Mouse (Mus musculus) testis, adult 2 months (tissue): ENCODE data around the gene Fam71e2. TPM values are rescaled to one million over a fixed set of nuclear protein-coding genes. Genes with fewer than 3 reads are reported as not detected.

ENCODE experiments used
- H3K27ac ChIP-seq: fragments of 200-500 bp; 2 replicates; pipeline ENCODE4 v1.5.1; 2012; ENCODE audit warnings: low read depth, low read length; ENCODE audit not compliant: control insufficient read depth, insufficient read depth
- H3K27me3 ChIP-seq: fragments of 200-500 bp; 2 replicates; pipeline ENCODE4 v1.6.1; 2012; ENCODE audit warnings: mild to moderate bottlenecking, low read length, moderate library complexity; ENCODE audit not compliant: control insufficient read depth, insufficient read depth
- H3K36me3 ChIP-seq: fragments of 200-500 bp; 2 replicates; pipeline ENCODE4 v1.6.1; 2012; ENCODE audit warnings: mild to moderate bottlenecking, low read length; ENCODE audit not compliant: control insufficient read depth, insufficient read depth
- H3K4me1 ChIP-seq: fragments of 200-500 bp; 2 replicates; pipeline ENCODE4 v1.6.1; 2012; ENCODE audit warnings: low read length; ENCODE audit not compliant: control insufficient read depth, insufficient read depth
- H3K4me3 ChIP-seq: fragments of 200-500 bp; 2 replicates; pipeline ENCODE4 v1.5.1; 2012; ENCODE audit warnings: low read depth, mild to moderate bottlenecking, low read length, moderate library complexity, mixed read lengths; ENCODE audit not compliant: control insufficient read depth
- CTCF ChIP-seq: fragments of 200-500 bp; IDR thresholded peaks from 2 replicates; pipeline ENCODE4 v1.5.1; 2012; ENCODE audit warnings: low read depth, mild to moderate bottlenecking, inconsistent platforms, low read length, moderate library complexity; ENCODE audit not compliant: control insufficient read depth, insufficient read depth, insufficient replicate concordance
- POLR2A ChIP-seq: fragments of 200-500 bp; IDR thresholded peaks from 2 replicates; pipeline ENCODE4 v1.6.1; 2012; ENCODE audit warnings: low read depth, mild to moderate bottlenecking, inconsistent platforms, low read length, moderate library complexity; ENCODE audit not compliant: control insufficient read depth
- polyA plus RNA-seq: library from polyadenylated mRNA; depleted of rRNA; stranded (reverse); fragments of >200 nt; gene quantifications from 2 replicates; pipeline ENCODE4 v1.2.3, GENCODE M21; 2012; rRNA removed

Fam71e2 gene
- polyA plus RNA-seq, 1 experiment, result 358 TPM

DNA sequence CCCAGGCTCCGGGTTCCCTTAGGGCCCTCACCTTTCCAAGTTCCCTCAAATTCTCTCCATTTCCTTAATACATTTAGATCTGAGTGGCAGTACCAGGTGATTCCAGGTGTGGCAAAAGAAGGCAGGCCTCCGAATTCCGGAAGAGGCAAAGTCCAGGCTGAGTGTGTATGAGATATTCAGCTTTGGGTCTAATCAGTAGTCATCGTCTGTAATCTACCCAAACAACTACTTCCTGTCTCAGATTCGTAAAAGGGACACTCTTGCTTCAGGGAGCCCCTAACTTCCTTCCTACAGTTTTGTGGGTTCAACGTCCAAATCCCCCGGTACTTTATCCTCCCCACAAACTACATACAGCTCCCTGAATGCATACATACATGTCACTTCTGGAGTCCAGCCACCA lies 45.9 kb downstream of the Fam71e2 start, which contains the start of gene Tmem150b:
Tmem150b (minus strand) TSS at position 81 of the 400 bp plus-strand sequence.
- TF ChIP-seq CTCF, result no peak
- no peak for TF ChIP-seq POLR2A
- Histone ChIP-seq H3K27me3 (no peaks in the 10 kb centered on the region), H3K36me3 (no peaks in the 10 kb centered on the region), H3K4me3 (no peak within 1 kb of the TSS), H3K27ac (no peak within 1 kb of the TSS), H3K4me1 (peaks cover 5% of the 10 kb centered on the region)

- Histone ChIP-seq H3K27me3 (no peaks in the 10 kb centered on the region), H3K4me1 (peaks cover 5% of the 10 kb centered on the region), H3K27ac (no peak overlapping the region), H3K4me3 (no peak overlapping the region), H3K36me3 (no peaks in the 10 kb centered on the region)
- TF ChIP-seq CTCF (no peak), POLR2A (no peak)
These were observed 46.7 kb downstream of the Fam71e2 start for GRCm38 (mm10) chr7:4724359-4724758.

DNA sequence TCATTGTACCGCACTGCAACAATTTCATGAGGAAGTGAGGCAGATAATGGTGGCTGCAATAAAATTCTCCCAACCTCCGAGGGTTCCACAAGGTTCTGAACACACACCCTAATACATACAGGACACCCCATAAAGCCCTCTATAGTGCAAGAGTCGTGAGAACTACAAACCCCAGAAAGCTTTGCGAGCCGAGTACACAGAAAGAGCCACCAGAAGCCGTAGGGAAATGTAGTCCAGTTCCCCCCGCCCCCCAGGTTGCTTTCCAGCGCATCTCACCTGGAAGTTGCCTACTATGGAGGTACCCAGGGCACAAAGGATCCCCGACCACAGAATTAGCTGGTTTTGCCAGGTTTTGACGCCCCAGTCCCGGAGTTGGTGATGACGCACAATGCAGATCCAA lies 47.6 kb downstream of the Fam71e2 start:
- Histone ChIP-seq H3K4me3 (peak overlapping the region; percentile 63), H3K27ac (no peak overlapping the region), H3K4me1 (peaks cover 5% of the 10 kb centered on the region), H3K27me3 (no peaks in the 10 kb centered on the region), H3K36me3 (no peaks in the 10 kb centered on the region)
- no peak for TF ChIP-seq POLR2A
- TF ChIP-seq CTCF, result no peak

DNA sequence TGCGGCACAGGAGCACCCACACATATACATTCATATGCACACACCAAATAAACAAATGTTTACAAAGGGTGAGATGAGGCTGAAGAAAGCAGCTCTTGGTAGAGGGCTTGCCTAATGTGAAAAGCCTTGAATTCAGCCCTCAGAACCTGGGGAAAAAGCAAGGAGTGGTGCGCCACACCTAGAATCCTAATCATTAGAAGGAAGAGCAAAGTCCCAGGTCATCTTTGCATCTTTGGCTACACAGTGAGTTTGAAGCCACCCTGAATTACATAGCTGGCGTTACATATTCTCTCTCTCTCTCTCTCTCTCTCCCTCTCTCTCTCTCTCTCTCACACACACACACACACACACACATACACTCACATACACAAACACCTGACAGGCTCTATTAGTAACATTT lies 51.8 kb downstream of the Fam71e2 start:
- Histone ChIP-seq H3K36me3 (no peaks in the 10 kb centered on the region), H3K4me3 (no peak overlapping the region), H3K27me3 (no peaks in the 10 kb centered on the region), H3K4me1 (peaks cover 5% of the 10 kb centered on the region), H3K27ac (no peak overlapping the region)
- TF ChIP-seq CTCF, result no peak
- no peak for TF ChIP-seq POLR2A

GRCm38 (mm10) chr7:4716955-4717354 lies 54.1 kb downstream of the Fam71e2 start:
- no peaks in the 10 kb centered on the region for H3K27me3 ChIP-seq
- no peaks in the 10 kb centered on the region for H3K4me1 ChIP-seq
- TF ChIP-seq POLR2A (no peak), CTCF (no peak)
- no peak overlapping the region for H3K27ac ChIP-seq
- no peaks in the 10 kb centered on the region for H3K36me3 ChIP-seq
- no peak overlapping the region for H3K4me3 ChIP-seq

DNA sequence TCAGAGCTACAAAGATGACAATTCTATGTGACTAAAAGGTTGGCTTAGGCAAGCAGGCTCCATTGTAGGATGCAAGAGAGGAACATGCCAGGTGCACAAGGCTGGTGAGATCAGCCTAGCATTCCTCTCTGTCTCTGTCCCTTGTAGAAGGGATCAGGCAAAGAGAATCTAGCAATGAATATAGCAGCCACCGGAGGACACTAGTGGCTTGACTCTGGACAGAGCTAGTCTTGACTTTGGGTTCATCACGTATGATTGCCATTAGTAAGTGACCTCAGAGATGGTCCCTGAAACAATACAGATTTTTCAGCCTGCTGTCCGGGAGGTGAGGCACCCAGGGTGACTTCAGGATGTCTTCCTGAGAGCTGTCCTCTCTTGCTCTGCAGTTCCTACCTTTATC lies 58.5 kb downstream of the Fam71e2 start:
- Histone ChIP-seq H3K4me3 (no peak overlapping the region), H3K27ac (no peak overlapping the region), H3K27me3 (no peaks in the 10 kb centered on the region), H3K36me3 (no peaks in the 10 kb centered on the region), H3K4me1 (no peaks in the 10 kb centered on the region; the same call in 1 of the 2 replicates)
- no peak for TF ChIP-seq POLR2A
- TF ChIP-seq CTCF, result no peak

DNA sequence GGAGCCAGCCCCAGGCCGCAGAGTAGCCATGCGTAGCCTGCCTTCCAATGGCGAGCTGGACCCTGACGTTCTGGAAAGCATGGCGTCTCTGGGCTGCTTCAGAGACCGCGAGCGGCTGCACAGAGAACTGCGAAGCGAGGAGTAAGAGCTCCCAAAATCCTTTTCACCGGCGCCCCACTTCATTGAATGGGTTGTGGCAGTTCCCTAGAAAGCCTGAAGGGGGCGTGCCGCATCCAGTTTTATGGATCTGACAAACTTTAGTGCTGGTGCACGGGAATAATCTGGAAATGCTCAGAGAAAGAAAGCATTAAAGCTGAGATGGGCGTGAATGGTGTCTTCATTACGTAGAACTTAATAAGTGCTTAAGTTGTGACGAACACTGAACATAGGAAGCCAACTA lies 66.0 kb downstream of the Fam71e2 start:
- no peaks in the 10 kb centered on the region; the same call in none of the 2 replicates for H3K36me3 ChIP-seq
- no peaks in the 10 kb centered on the region for H3K27me3 ChIP-seq
- H3K4me1 ChIP-seq, result peaks cover 19% of the 10 kb centered on the region
- peak overlapping the region; percentile 25; the same call in 1 of the 2 replicates for H3K4me3 ChIP-seq
- TF ChIP-seq POLR2A (no peak), CTCF (peak; percentile 46)
- no peak overlapping the region for H3K27ac ChIP-seq

Other genes with a start within 250 kb of the Fam71e2 start
- 59.3 TPM in 2 replicates for gene Tnni3, start 247.1 kb downstream of the Fam71e2 start, polyA plus RNA-seq
- gene Dnaaf3, start 238.8 kb downstream of the Fam71e2 start, polyA plus RNA-seq, result 132 and 148 TPM in 2 replicates
- 4.5 TPM in 2 replicates for gene Syt5, start 223.8 kb downstream of the Fam71e2 start, polyA plus RNA-seq
- 1.8 and 2.9 TPM in 2 replicates for gene Ptprh, start 167.3 kb downstream of the Fam71e2 start, polyA plus RNA-seq
- 36.7 and 46.0 TPM in 2 replicates for gene Tmem86b, start 139.9 kb downstream of the Fam71e2 start, polyA plus RNA-seq
- 137 and 154 TPM in 2 replicates for gene Ppp6r1, start 112.3 kb downstream of the Fam71e2 start, polyA plus RNA-seq
- gene Hspbp1, start 86.2 kb downstream of the Fam71e2 start, polyA plus RNA-seq, result 64.3 and 65.6 TPM in 2 replicates
- gene Brsk1, start 80.7 kb downstream of the Fam71e2 start, polyA plus RNA-seq, result 53.3 and 60.3 TPM in 2 replicates
- gene Tmem150b, start 46.1 kb downstream of the Fam71e2 start, polyA plus RNA-seq, result 0.12 and 0.14 TPM in 2 replicates
- gene Kmt5c, start 31.2 kb downstream of the Fam71e2 start, polyA plus RNA-seq, result 35.7 and 37.0 TPM in 2 replicates
- 1,707 and 1,788 TPM in 2 replicates for gene Cox6b2, start 18.2 kb downstream of the Fam71e2 start, polyA plus RNA-seq
- gene Il11, start 11.6 kb upstream of the Fam71e2 start, polyA plus RNA-seq, result 15.5 and 17.3 TPM in 2 replicates
- 387 and 534 TPM in 2 replicates for gene Tmem190, start 11.6 kb upstream of the Fam71e2 start, polyA plus RNA-seq
- gene Tmem238, start 18.4 kb upstream of the Fam71e2 start, polyA plus RNA-seq, result 1.1 and 1.6 TPM in 2 replicates
- 176 and 240 TPM in 2 replicates for gene Rpl28, start 21.6 kb upstream of the Fam71e2 start, polyA plus RNA-seq
- gene Ube2s, start 41.3 kb upstream of the Fam71e2 start, polyA plus RNA-seq, result 1,069 and 1,189 TPM in 2 replicates
- 21.8 and 24.8 TPM in 2 replicates for gene Shisa7, start 73.4 kb upstream of the Fam71e2 start, polyA plus RNA-seq
- gene Isoc2b, start 99.0 kb upstream of the Fam71e2 start, polyA plus RNA-seq, result 4.9 and 6.5 TPM in 2 replicates
- 20.2 and 20.9 TPM in 2 replicates for gene Isoc2a, start 105.9 kb upstream of the Fam71e2 start, polyA plus RNA-seq
- 0.65 and 0.79 TPM in 2 replicates for gene Gm36210, start 135.2 kb upstream of the Fam71e2 start, polyA plus RNA-seq
- gene Zfp628, start 143.9 kb upstream of the Fam71e2 start, polyA plus RNA-seq, result 8.8 and 10.5 TPM in 2 replicates
- 3.7 and 4.8 TPM in 2 replicates for gene Nat14, start 150.7 kb upstream of the Fam71e2 start, polyA plus RNA-seq
- gene Ssc5d, start 154.5 kb upstream of the Fam71e2 start, polyA plus RNA-seq, result 0.94 and 1.9 TPM in 2 replicates
- gene Sbk2, start 193.1 kb upstream of the Fam71e2 start, polyA plus RNA-seq, result 0.04 and 0.17 TPM in 2 replicates
- 0.23 and 0.27 TPM in 2 replicates for gene Sbk3, start 199.9 kb upstream of the Fam71e2 start, polyA plus RNA-seq
- 7.6 and 9.1 TPM in 2 replicates for gene Zfp579, start 224.9 kb upstream of the Fam71e2 start, polyA plus RNA-seq
- 11.2 and 12.5 TPM in 2 replicates for gene Zfp524, start 243.1 kb upstream of the Fam71e2 start, polyA plus RNA-seq
- 36.1 and 37.2 TPM in 2 replicates for gene Fiz1, start 243.4 kb upstream of the Fam71e2 start, polyA plus RNA-seq
- gene Gm44973, start 244.2 kb upstream of the Fam71e2 start, polyA plus RNA-seq, result not detected in 2 replicates
- 18.3 and 18.7 TPM in 2 replicates for gene Zfp865, start 249.1 kb upstream of the Fam71e2 start, polyA plus RNA-seq
- gene Ccdc106, start 249.3 kb upstream of the Fam71e2 start, polyA plus RNA-seq, result 7.9 and 9.2 TPM in 2 replicates